ENCODE assay signal across 12 mouse cellular contexts in genomic region chr8:8482707-8483480, GRCm38 (mm10).
DNase-seq lines count a peak whose midpoint lies in the region; ATAC-seq and TF ChIP-seq lines count a peak whose summit lies in the region.
"Had no signal": no experiment of that assay in that cellular context is flagged by ENCODE, and none has a peak within 500 bp of the region (broad histone marks: within the 10 kb centered on the region; RNA-seq: fewer than 3 reads in every experiment).

No protein-coding gene starts in this region.

- peak; percentile 18 for DNase-seq in gastrocnemius, adult 18-20 months (ENCODE audit: low spot score)
- DNase-seq in gastrocnemius, postnatal 25 days: no peak
- DNase-seq in kidney, postnatal 0 days (ENCODE audit: low spot score): peak; percentile 5
- no peak for DNase-seq in kidney, adult 18-20 months
- DNase-seq in adrenal gland, postnatal 36 days: peak; percentile 48 to 57
- DNase-seq in ovary, postnatal 36 days (ENCODE audit: low spot score): no peak
- DNase-seq: cerebellum, postnatal 25 days had no signal

- whole genome bisulfite sequencing in kidney, postnatal 0 days: 71% methylated on average over 10 of the region's 10 CpGs
- WGBS in heart, embryonic 16.5 days: 64% methylated on average over 10 of the region's 10 CpGs
- WGBS in midbrain, embryonic 16.5 days: 66% methylated on average over 10 of the region's 10 CpGs

- no peak overlapping the region for H3K9ac ChIP-seq in kidney, postnatal 0 days (ENCODE audit: low read depth, low read length)
- H3K9ac ChIP-seq in heart, embryonic 16.5 days (ENCODE audit: low read length): no peak overlapping the region
- no peak overlapping the region for H3K9ac ChIP-seq in midbrain, embryonic 16.5 days (ENCODE audit: low read depth, low read length)
- H3K9ac ChIP-seq: embryonic facial prominence, embryonic 13.5 days; forebrain, embryonic 12.5 days had no signal

- no peaks in the 10 kb centered on the region for H3K9me3 ChIP-seq in kidney, postnatal 0 days (replicated peaks; ENCODE audit: low read length)
- H3K9me3 ChIP-seq in heart, embryonic 16.5 days (replicated peaks; ENCODE audit: control insufficient read depth, low read length): no peaks in the 10 kb centered on the region
- H3K9me3 ChIP-seq in midbrain, embryonic 16.5 days (replicated peaks; ENCODE audit: control insufficient read depth, low read length, poor library complexity, severe bottlenecking): no peaks in the 10 kb centered on the region
- H3K9me3 ChIP-seq: embryonic facial prominence, embryonic 13.5 days; forebrain, embryonic 12.5 days; G1E had no signal

- H3K4me1 ChIP-seq in kidney, postnatal 0 days (replicated peaks; ENCODE audit: insufficient read depth, low read length): no peaks in the 10 kb centered on the region
- H3K4me1 ChIP-seq in heart, embryonic 16.5 days (ENCODE audit: control insufficient read depth, insufficient read depth, low read length): 0 out of 2 replicates have a peak, but pooled peaks cover 2% of the 10 kb centered on the region
- peaks cover 12% of the 10 kb centered on the region; the same call in 1 of the 2 replicates for H3K4me1 ChIP-seq in midbrain, embryonic 16.5 days (ENCODE audit: control insufficient read depth, insufficient read depth, low read length)

- H3K27ac ChIP-seq in kidney, postnatal 0 days: no peak overlapping the region
- H3K27ac ChIP-seq in heart, embryonic 16.5 days (ENCODE audit: low read length): no peak overlapping the region
- no peak overlapping the region for H3K27ac ChIP-seq in midbrain, embryonic 16.5 days (ENCODE audit: low read length)
- H3K27ac ChIP-seq: embryonic facial prominence, embryonic 13.5 days; forebrain, embryonic 12.5 days had no signal

- no peak for TF ChIP-seq CTCF in kidney, postnatal 0 days (IDR thresholded peaks at IDR 0.05; ENCODE audit: low read depth)

- no peaks in the 10 kb centered on the region for H3K36me3 ChIP-seq in kidney, postnatal 0 days (ENCODE audit: insufficient read depth, low read length)
- H3K36me3 ChIP-seq in heart, embryonic 16.5 days (ENCODE audit: control insufficient read depth, insufficient read depth): no peaks in the 10 kb centered on the region
- H3K36me3 ChIP-seq in midbrain, embryonic 16.5 days (ENCODE audit: control insufficient read depth, insufficient read depth, low read length): no peaks in the 10 kb centered on the region
- H3K36me3 ChIP-seq: embryonic facial prominence, embryonic 13.5 days; forebrain, embryonic 12.5 days; G1E had no signal

- no peak for ATAC-seq in kidney, postnatal 0 days (replicated peaks; ENCODE audit: low FRiP score, low read depth)
- ATAC-seq in heart, embryonic 16.5 days (replicated peaks; ENCODE audit: extremely low read depth, insufficient read depth, low FRiP score): no peak
- ATAC-seq in midbrain, embryonic 16.5 days: no peak

- H3K4me3 ChIP-seq in kidney, postnatal 0 days (replicated peaks; ENCODE audit: low read depth, low read length): no peak overlapping the region
- H3K4me3 ChIP-seq in heart, embryonic 16.5 days (ENCODE audit: low read length): no peak overlapping the region
- no peak overlapping the region for H3K4me3 ChIP-seq in midbrain, embryonic 16.5 days (ENCODE audit: low read depth, low read length)
- H3K4me3 ChIP-seq: embryonic facial prominence, embryonic 13.5 days; forebrain, embryonic 12.5 days had no signal

- H3K4me2 ChIP-seq in kidney, postnatal 0 days (ENCODE audit: low read length): no peak overlapping the region
- peak overlapping the region; percentile 16; the same call in 1 of the 2 replicates for H3K4me2 ChIP-seq in heart, embryonic 16.5 days (ENCODE audit: low read depth, low read length)
- H3K4me2 ChIP-seq in midbrain, embryonic 16.5 days (ENCODE audit: low read length): no peak overlapping the region
- H3K4me2 ChIP-seq: embryonic facial prominence, embryonic 13.5 days; forebrain, embryonic 12.5 days had no signal

- no peaks in the 10 kb centered on the region for H3K27me3 ChIP-seq in kidney, postnatal 0 days (ENCODE audit: insufficient read depth, low read length)
- H3K27me3 ChIP-seq in heart, embryonic 16.5 days (ENCODE audit: control insufficient read depth, insufficient read depth, low read length): no peaks in the 10 kb centered on the region
- peaks cover 5% of the 10 kb centered on the region; the same call in 1 of the 2 replicates for H3K27me3 ChIP-seq in midbrain, embryonic 16.5 days (ENCODE audit: control insufficient read depth, insufficient read depth, low read depth, low read length)
- H3K27me3 ChIP-seq: embryonic facial prominence, embryonic 13.5 days had no signal

Comparison
In these comparisons a context has a peak if more than half of its experiments do, and no peak if none do; other contexts are left out.
1. DNase-seq: peak in gastrocnemius, adult 18-20 months (single experiment), kidney, postnatal 0 days (single experiment) and adrenal gland, postnatal 36 days (2 of 2); none in gastrocnemius, postnatal 25 days (single experiment), kidney, adult 18-20 months (single experiment) and ovary, postnatal 36 days (single experiment).